Mouse (Mus musculus) urinary bladder, postnatal 0 days (tissue): ENCODE results near the gene St8sia4. TPM values are rescaled to one million over a fixed set of nuclear protein-coding genes. Genes with fewer than 3 reads are reported as not detected.

ENCODE experiments used
- polyA plus RNA-seq: library from polyadenylated mRNA; unstranded; fragments of >200 nt; fragmentation: Nextera tagmentation; extraction: Ambion mirVana; gene quantifications from 2 replicates; pipeline ENCODE4 v1.2.1, GENCODE M21; 2015

The St8sia4 gene
- 1.1 and 1.3 TPM in 2 replicates for polyA plus RNA-seq

GRCm38 (mm10) chr1:95667435-95668252 lies at the start of gene St8sia4:
Gene St8sia4 (minus strand): TSS chr1:95667571.

